Mouse (Mus musculus): ENCODE results near the gene Jam3. TPM values are rescaled to one million over a fixed set of nuclear protein-coding genes. Genes with fewer than 3 reads are reported as not detected.

Jam3 gene
- 1 to 10 TPM in 1 of 26 experiments, not detected in 25; 4.3 TPM for total RNA-seq (2018; cell fraction: chromatin; rRNA removed)
- under 1 TPM in 1 of 26 experiments, not detected in 25; 0.09 TPM for total RNA-seq (2018; cell fraction: cytosol; rRNA removed)
- total RNA-seq (2018; cell fraction: nucleus; rRNA removed) = under 1 TPM in 1 of 26 experiments, not detected in 25; 0.45 TPM
- polyA plus RNA-seq (2018) = not detected in 3 replicates

DNA sequence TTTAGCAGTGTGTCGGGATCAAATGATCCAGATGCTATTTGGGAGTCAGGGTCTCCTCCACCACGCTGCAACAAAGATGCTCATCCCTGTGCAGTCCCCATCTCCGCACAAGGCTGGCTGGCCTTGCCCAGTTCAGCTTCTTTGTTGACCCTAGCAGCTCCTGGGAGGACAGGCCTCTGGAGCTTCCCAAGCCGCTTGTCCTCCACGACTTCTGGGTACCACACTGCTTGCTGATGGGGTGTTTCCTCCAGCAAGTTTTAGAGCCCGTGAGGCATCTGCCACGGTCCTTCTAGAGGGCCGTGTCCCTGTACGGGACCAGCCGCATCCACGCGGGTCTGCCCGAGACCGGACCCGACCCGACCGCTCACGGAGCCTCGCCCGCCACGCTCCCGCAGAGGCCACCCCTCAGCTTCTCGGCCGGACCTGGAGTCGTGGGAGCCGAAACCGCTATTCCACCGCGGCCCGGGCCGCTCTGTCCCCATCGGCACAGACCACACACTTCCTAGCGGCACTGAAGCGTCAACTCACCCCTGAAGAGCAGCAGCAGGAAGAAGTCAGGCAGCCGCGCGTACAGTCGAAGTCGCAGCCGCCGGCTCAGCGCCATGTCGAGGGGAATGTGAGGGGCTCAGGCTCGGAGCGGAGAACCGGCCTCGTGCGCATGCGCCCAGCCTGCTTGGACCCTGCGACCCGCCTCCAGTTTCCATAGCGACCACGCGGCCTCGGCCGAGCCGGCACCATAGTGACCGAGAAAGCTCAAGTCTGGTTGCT is at the start of gene Jam3:
Gene Jam3, minus strand, starts transcription at position 659 of the 768 bp plus-strand sequence.
- 6% methylated on average over 57 of the region's 58 CpGs for WGBS (ENCODE audit: missing documents)
- H3K79me2 ChIP-seq (ENCODE audit: inconsistent target) = no peaks in the 10 kb centered on the region
- no peak within 1 kb of the TSS for H3K4me3 ChIP-seq (ENCODE audit: inconsistent target)
- H3K27ac ChIP-seq = no peak within 1 kb of the TSS
- no peaks in the 10 kb centered on the region for H3K36me3 ChIP-seq (ENCODE audit: inconsistent target)

- Histone ChIP-seq H3K79me2 (ENCODE audit: inconsistent target) (no peaks in the 10 kb centered on the region), H3K36me3 (ENCODE audit: inconsistent target) (no peaks in the 10 kb centered on the region), H3K27ac (no peak overlapping the region), H3K4me3 (ENCODE audit: inconsistent target) (no peak overlapping the region)
- WGBS (ENCODE audit: missing documents) = 94% methylated on average over 6 of the region's 6 CpGs
These were observed 49.0 kb upstream of the Jam3 start for GRCm38 (mm10) chr9:27204201-27204600.

GRCm38 (mm10) chr9:27203134-27203533 is 47.9 kb upstream of the Jam3 start:
- Histone ChIP-seq H3K36me3 (ENCODE audit: inconsistent target) (no peaks in the 10 kb centered on the region), H3K79me2 (ENCODE audit: inconsistent target) (no peaks in the 10 kb centered on the region), H3K27ac (no peak overlapping the region), H3K4me3 (ENCODE audit: inconsistent target) (no peak overlapping the region)
- WGBS (ENCODE audit: missing documents) = 75% methylated on average over 2 of the region's 2 CpGs

- 91% methylated on average over 8 of the region's 8 CpGs for WGBS (ENCODE audit: missing documents)
- H3K4me3 ChIP-seq (ENCODE audit: inconsistent target) = no peak overlapping the region
- H3K36me3 ChIP-seq (ENCODE audit: inconsistent target) = no peaks in the 10 kb centered on the region
- no peaks in the 10 kb centered on the region for H3K79me2 ChIP-seq (ENCODE audit: inconsistent target)
- no peak overlapping the region for H3K27ac ChIP-seq
These were observed 46.4 kb upstream of the Jam3 start for GRCm38 (mm10) chr9:27201472-27202219.

- no peaks in the 10 kb centered on the region for H3K36me3 ChIP-seq (ENCODE audit: inconsistent target)
- H3K4me3 ChIP-seq (ENCODE audit: inconsistent target) = no peak overlapping the region
- no peak overlapping the region for H3K27ac ChIP-seq
- WGBS (ENCODE audit: missing documents) = 57% methylated on average over 5 of the region's 6 CpGs
- H3K79me2 ChIP-seq (ENCODE audit: inconsistent target) = no peaks in the 10 kb centered on the region
These were observed 38.4 kb upstream of the Jam3 start for GRCm38 (mm10) chr9:27193592-27194080.

GRCm38 (mm10) chr9:27192761-27193591 is 37.8 kb upstream of the Jam3 start:
- Histone ChIP-seq H3K4me3 (ENCODE audit: inconsistent target) (no peak overlapping the region), H3K36me3 (ENCODE audit: inconsistent target) (no peaks in the 10 kb centered on the region), H3K27ac (no peak overlapping the region), H3K79me2 (ENCODE audit: inconsistent target) (no peaks in the 10 kb centered on the region)
- whole genome bisulfite sequencing (ENCODE audit: missing documents) = 19% methylated on average over 7 of the region's 10 CpGs

DNA sequence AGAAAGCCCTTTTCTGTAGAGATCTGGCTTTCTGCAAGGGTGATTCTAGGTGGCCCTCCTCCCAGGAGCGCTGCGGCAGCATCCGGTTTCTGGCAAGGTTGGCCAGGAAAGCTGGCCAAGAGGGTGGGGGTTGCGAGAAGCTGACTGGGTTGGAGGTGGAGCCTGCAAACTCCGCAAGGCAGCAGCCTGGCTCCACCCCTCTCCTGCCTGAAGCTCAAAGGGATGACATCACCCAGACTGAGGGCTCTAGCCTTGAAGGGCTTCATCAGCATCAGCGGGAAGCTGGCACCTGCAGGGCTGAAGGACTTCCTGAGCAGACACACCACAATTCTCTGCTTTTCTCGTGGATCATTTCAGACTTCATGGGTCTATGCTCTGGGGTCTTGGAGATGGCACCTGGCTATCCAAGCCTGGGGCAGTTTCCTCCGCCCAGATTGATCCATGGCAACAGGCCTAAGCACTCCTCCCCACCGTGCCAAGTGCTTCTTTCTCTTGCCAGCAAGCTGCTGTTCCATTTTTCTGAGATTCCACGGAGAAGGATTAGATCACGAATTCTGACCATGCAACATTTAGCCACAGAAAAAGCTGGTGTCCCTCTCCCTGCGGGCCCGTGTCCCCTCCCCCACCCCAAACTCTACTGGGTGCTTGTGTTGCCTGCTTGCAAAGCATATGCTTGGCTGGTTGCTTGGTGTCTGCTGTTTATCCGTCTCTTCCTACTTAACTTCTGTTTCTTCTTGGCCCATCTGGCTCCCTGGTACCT is 37.0 kb upstream of the Jam3 start:
- Histone ChIP-seq H3K36me3 (ENCODE audit: inconsistent target) (no peaks in the 10 kb centered on the region), H3K4me3 (ENCODE audit: inconsistent target) (no peak overlapping the region), H3K27ac (no peak overlapping the region), H3K79me2 (ENCODE audit: inconsistent target) (no peaks in the 10 kb centered on the region)
- 24% methylated on average over 13 of the region's 14 CpGs for WGBS (ENCODE audit: missing documents)

DNA sequence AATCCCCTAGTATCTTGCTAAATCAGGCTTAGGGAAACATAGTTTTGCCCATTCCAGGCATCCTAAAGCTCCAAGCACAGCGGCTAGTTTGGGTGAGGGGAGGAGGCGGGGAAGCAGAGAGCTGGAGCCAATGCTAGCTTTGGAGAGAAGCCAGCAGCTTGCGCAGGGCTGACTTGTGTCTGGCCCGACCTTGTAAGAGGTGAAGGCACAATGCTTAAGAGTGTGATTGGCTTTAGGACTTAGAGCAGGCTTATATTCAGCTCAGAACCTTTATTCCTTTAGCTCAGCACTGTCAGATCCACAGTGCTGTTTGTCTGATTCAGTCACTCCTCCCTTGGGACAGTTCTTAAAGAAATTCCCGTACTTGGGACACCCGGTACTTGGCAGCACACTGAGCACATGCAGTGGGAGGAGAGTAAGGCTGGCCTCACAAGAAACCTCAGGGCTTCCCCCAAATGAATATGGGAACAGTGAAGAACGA is 36.3 kb upstream of the Jam3 start:
- Histone ChIP-seq H3K27ac (no peak overlapping the region), H3K36me3 (ENCODE audit: inconsistent target) (no peaks in the 10 kb centered on the region), H3K4me3 (ENCODE audit: inconsistent target) (no peak overlapping the region), H3K79me2 (ENCODE audit: inconsistent target) (no peaks in the 10 kb centered on the region)
- WGBS (ENCODE audit: missing documents) = 12% methylated on average over 7 of the region's 7 CpGs

- 91% methylated on average over 8 of the region's 8 CpGs for WGBS (ENCODE audit: missing documents)
- Histone ChIP-seq H3K36me3 (ENCODE audit: inconsistent target) (no peaks in the 10 kb centered on the region), H3K4me3 (ENCODE audit: inconsistent target) (no peak overlapping the region), H3K27ac (no peak overlapping the region), H3K79me2 (ENCODE audit: inconsistent target) (no peaks in the 10 kb centered on the region)
These were observed 35.2 kb upstream of the Jam3 start for GRCm38 (mm10) chr9:27190461-27190860.

DNA sequence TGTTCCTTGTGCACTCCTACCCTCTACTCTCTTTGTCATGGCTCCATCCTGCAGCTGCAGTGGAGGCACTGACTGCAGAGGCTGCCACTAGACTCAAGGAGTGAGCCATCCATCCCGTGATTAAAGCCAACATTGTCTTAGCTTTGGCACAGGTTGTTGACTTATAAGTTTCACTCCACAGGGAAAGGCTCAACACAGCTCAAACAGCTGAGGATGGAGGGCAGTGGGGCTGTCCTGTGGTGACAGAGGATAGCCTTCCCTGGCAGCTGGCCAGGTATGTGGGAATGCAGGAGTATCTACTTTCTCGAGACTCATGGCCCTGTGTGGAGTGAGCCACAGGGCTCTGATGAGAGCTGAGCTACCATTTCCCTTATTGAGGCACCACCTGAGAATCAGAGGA is 34.1 kb upstream of the Jam3 start:
- no peaks in the 10 kb centered on the region for H3K79me2 ChIP-seq (ENCODE audit: inconsistent target)
- no peak overlapping the region for H3K27ac ChIP-seq
- H3K36me3 ChIP-seq (ENCODE audit: inconsistent target) = no peaks in the 10 kb centered on the region
- H3K4me3 ChIP-seq (ENCODE audit: inconsistent target) = no peak overlapping the region
- WGBS (ENCODE audit: missing documents) = 72% methylated on average over 2 of the region's 2 CpGs

DNA sequence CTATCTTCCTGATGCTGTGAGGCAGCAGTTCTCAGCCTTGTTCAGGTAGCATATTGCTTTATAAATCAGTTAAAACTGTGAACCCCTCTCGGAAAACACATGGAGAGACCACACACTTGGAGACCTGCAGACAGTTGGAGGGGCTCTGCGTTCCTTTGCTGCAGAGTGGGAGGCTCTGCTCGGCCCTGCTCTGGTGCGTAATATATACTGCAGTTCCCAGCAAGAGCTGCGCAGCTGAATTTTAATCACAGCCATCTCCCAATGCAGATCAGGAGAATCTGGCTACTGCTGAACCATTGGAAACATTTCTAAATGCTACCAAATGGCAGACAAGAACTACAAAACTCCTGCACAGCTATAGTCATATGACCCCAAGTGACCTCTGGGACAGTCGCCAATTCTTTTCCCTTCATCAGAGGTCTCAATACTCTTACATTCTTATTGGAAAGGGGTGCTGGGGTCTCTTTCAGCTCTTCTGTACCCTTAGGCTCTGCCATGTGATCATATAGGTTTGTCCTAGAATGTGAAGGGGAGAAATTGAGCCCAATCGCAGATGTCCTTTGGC is 33.5 kb upstream of the Jam3 start:
- H3K79me2 ChIP-seq (ENCODE audit: inconsistent target) = no peaks in the 10 kb centered on the region
- no peaks in the 10 kb centered on the region for H3K36me3 ChIP-seq (ENCODE audit: inconsistent target)
- no peak overlapping the region for H3K4me3 ChIP-seq (ENCODE audit: inconsistent target)
- WGBS (ENCODE audit: missing documents) = 98% methylated on average over 7 of the region's 7 CpGs
- no peak overlapping the region for H3K27ac ChIP-seq

DNA sequence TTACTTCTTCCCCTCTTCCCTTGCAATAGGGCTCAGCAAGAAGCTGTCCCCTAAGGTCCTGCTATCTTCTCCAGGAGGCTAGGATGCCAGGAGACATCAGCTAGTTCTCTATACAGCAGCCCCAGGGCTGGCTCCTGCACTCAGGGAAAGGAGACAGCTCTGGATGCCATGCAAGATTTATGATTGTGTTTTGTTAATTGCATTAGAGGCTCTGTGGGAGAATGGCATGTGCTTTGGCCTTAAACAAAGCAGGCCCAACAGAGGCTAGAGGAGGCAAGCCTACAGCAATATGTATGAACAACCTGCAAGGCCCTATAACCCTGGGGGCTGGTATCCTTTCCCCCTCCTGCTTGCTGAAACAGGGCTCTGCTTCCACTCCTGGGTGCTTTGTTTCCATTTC is 30.6 kb upstream of the Jam3 start:
- Histone ChIP-seq H3K4me3 (ENCODE audit: inconsistent target) (no peak overlapping the region), H3K36me3 (ENCODE audit: inconsistent target) (no peaks in the 10 kb centered on the region), H3K27ac (no peak overlapping the region), H3K79me2 (ENCODE audit: inconsistent target) (no peaks in the 10 kb centered on the region)

DNA sequence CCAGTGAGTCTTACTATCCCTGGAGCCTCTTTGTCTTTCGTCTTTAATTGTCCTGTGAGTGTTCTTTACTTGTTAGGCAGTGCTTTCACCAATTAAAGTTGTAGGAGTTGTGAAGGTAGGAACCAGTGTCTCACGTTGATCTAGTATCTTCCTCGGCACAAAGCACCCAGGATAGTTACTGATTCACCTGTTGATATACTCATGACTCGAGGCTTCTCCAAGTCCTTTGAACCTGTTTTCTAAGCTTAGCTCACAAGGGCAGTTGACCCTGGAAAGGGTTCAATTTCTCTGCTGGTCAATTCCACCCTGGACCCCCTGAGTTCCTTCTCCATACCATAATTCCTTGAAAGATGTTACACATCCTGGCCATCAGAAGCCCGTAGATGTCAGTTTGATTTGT is 26.9 kb upstream of the Jam3 start:
- no peaks in the 10 kb centered on the region for H3K79me2 ChIP-seq (ENCODE audit: inconsistent target)
- H3K36me3 ChIP-seq (ENCODE audit: inconsistent target) = no peaks in the 10 kb centered on the region
- H3K4me3 ChIP-seq (ENCODE audit: inconsistent target) = no peak overlapping the region
- no peak overlapping the region for H3K27ac ChIP-seq
- WGBS (ENCODE audit: missing documents) = 88% methylated on average over 5 of the region's 5 CpGs
